Mouse (Mus musculus): ENCODE results near the gene Lamp1.

The Lamp1 gene

DNA sequence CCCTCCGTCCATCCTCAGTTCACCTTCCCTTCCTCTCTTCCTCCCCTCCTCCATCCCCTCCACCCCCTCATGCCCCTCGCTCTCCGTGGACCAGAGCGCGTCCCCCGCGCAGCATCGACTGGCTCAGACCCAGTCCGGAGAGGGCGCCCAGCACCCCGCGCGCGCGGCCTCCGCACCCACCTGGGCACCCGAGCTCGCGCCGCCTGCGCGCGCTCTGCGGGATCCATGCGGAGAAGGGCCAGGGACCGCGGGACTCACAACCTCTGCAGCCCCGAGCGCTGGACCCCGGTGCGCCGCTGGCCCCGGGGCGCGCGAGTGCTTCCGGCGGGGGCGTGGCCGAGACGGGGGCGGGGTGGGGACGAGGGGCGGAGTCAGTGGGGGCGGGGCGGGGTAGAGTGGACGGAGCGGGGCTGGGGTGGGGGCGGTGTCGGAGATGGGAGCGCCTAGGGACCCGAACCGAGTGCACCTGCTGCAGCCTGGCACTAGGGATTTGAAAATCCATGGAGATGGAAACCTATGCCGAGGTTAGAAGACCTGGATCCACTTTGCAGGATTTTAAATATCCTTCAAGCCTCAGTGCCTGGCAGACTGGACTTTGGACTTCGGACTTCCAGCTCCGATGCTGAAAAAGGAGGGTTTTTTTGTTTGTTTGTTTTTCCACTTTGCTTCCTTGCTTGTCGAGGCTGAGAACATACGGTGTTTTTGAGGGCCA lies 41.5 kb downstream of the Lamp1 start, which contains the start of gene Grtp1:
Grtp1 (minus strand) TSS at position 320 of the 712 bp plus-strand sequence.
- no peak for DNase-seq (ENCODE audit: low read depth, low spot score)

DNA sequence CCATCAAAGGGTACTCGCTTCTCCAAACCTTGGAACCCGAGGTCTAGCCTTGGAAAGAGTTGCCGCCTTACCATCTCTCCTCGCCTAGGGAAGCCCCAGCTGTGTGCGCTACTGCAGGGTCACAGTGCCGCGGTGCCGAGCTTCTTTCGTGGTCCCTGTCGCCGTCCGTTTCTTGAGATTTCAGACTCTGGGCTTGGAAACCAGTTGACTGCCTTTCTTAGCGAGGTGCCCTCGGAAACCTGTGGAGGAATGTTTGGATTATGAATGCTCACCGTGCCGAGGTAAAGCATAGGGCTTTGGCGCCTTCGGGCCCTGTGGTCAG lies 42.0 kb downstream of the Lamp1 start:
- DNase-seq (ENCODE audit: low read depth, low spot score) = no peak

- DNase-seq (ENCODE audit: low read depth, low spot score) = no peak
Measured at GRCm38 (mm10) chr8:13202041-13202440, 43.1 kb downstream of the Lamp1 start.

- no peak for DNase-seq (ENCODE audit: low read depth, low spot score)
Measured at GRCm38 (mm10) chr8:13202806-13203205, 43.8 kb downstream of the Lamp1 start.

DNA sequence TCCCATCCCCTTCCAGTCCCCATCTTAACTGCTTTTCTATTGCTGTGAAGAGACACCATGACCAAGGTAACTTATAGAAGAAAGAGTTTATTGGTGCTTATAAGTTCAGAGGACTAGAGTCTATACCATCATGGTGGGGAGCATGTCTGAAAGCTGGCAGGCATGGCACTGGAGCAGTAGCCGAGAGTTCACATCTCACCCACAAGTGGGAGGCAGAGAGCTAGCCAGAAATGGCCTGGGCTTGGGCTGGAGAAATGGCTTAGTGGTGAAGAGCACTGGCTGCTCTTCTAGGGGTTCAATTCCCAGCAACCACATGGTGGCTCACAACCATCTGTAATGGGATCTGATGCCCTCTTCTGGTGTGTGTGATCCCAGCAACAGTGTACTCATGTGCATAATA lies 44.5 kb downstream of the Lamp1 start:
- DNase-seq (ENCODE audit: low read depth, low spot score) = no peak

GRCm38 (mm10) chr8:13204371-13205140 lies 45.6 kb downstream of the Lamp1 start:
- no peak for DNase-seq (ENCODE audit: low read depth, low spot score)

- no peak for DNase-seq (ENCODE audit: low read depth, low spot score)
Measured at GRCm38 (mm10) chr8:13205311-13205710, 46.4 kb downstream of the Lamp1 start.

- no peak for DNase-seq (ENCODE audit: low read depth, low spot score)
Measured at GRCm38 (mm10) chr8:13206290-13206689, 47.3 kb downstream of the Lamp1 start.

- DNase-seq (ENCODE audit: low read depth, low spot score) = no peak
Measured at GRCm38 (mm10) chr8:13208627-13209355, 49.8 kb downstream of the Lamp1 start.

GRCm38 (mm10) chr8:13209770-13210169 lies 50.8 kb downstream of the Lamp1 start:
- DNase-seq (ENCODE audit: low read depth, low spot score) = no peak

DNA sequence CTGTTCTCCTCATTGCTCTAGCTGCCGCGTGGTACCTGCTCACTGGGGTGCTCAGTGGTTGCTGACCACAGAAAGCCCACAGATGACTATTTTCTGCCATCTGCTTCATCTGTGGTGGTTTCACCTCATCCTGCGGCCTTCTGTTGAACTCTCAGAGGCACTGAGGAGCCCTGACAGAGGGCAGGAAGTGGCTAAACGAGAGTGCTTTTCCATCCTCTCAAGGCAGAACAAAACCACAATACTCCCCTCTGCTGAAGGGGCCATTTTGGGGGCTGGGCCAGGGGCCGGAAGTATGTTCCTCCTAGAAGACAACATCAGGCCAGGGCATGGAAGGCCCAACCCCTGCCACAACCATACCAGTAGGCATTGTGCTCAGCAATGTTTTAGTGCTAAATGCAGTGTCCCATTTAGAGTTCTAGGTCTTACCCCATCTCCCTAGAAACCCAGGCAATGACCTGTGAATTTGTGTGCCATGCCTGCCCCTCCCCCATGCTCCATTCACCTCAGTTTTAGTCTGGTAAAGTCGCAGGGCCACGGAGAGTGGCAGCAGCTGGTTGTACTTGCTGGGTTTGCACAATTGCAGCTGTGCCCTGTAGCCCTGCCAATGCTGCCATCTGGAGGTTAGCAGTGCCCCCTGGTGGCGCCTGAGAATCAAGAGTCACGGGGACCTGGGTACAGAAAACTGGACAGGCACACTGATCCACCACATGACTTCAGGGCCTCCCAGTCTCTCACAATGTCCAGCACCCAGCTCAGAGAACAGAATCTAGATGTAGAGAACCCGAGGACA lies 54.7 kb downstream of the Lamp1 start:
- DNase-seq (ENCODE audit: low read depth, low spot score) = peak; percentile 73

DNA sequence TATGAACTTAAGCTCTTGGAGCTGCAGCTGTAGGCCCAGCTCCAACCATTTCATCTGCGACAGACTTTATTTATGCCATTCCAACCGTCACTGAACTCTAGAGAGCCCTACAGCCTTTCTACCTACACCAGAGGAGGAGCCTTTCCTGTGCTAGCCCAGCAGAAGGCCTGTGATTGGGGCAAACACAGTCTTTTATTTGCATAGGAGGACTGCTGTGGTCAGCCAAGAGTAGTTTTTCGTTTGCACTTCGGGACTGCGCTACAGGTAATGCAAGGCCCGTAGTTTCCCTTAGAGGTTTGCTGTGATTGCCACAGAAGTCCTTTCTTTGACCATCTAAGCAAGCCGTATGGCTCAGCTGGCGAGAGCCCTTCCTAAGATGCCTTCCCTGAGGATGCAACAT lies 57.4 kb downstream of the Lamp1 start:
- DNase-seq (ENCODE audit: low read depth, low spot score) = no peak

DNA sequence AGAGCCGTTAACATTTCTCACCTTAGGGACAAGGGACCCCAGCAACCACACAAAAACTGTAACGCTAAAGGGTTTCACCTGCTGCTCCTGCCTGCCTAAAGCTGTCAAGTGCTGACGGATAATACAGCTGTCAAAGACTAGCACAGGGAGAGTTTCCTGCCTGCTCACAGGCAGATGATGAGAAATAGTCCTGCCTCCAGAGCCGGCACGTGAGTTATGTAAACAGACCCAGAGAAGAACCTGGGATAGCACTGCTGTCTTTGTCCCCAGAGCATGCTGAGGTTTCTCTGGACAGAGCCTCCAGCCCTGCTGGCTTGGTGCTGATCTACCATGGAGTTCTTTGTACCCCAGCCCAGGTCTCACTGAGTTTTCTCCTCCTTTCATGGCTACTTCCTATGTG lies 58.1 kb downstream of the Lamp1 start:
- no peak for DNase-seq (ENCODE audit: low read depth, low spot score)

- DNase-seq (ENCODE audit: low read depth, low spot score) = no peak
Measured at GRCm38 (mm10) chr8:13217986-13218385, 59.0 kb downstream of the Lamp1 start.

- DNase-seq (ENCODE audit: low read depth, low spot score) = no peak
Measured at GRCm38 (mm10) chr8:13218441-13218840, 59.5 kb downstream of the Lamp1 start.

GRCm38 (mm10) chr8:13224426-13224825 lies 65.5 kb downstream of the Lamp1 start:
- no peak for DNase-seq (ENCODE audit: low read depth, low spot score)
